Mouse (Mus musculus): Measurements from ENCODE around the gene March6. TPM values are rescaled to one million over a fixed set of nuclear protein-coding genes. Genes with fewer than 3 reads are reported as not detected.

March6 gene
- total and polyA plus RNA-seq, 3 experiments = 32.3 to 121 (median 101) TPM

- peaks cover 16% of the 10 kb centered on the region for H3K36me3 ChIP-seq (ENCODE audit: control insufficient read depth, insufficient read depth, low read length)
- intact Hi-C loops (cut with DNase I) = loop anchor here (5.0 kb wide), 1 partner anchor 47 kb away; no protein-coding TSS in a partner anchor
- H3K27me3 ChIP-seq (ENCODE audit: control insufficient read depth, insufficient read depth, low read length) = no peaks in the 10 kb centered on the region
- no peak for DNase-seq
- no peak overlapping the region for H3K27ac ChIP-seq
- peaks cover 10% of the 10 kb centered on the region for H3K4me1 ChIP-seq (ENCODE audit: control insufficient read depth, insufficient read depth, low read length)
- H3K79me2 ChIP-seq (replicated peaks; ENCODE audit: control insufficient read depth, insufficient read depth, low read length) = peaks cover 7% of the 10 kb centered on the region
- WGBS = 26% methylated on average over 6 of the region's 6 CpGs
- peak overlapping the region; percentile 85; the same call in 1 of the 2 replicates for H3K4me3 ChIP-seq
- no peak overlapping the region; the same call in 1 of the 2 replicates for H3K9ac ChIP-seq (ENCODE audit: low read depth, low read length)
- TF ChIP-seq POLR2A (IDR thresholded peaks at IDR 0.05; ENCODE audit: insufficient read depth, low read depth, low read length) = no peak
- no peak for TF ChIP-seq EP300 (IDR thresholded peaks at IDR 0.05; ENCODE audit: insufficient read depth, low read depth, low read length)
- no peak for TF ChIP-seq CTCF (IDR thresholded peaks at IDR 0.05)
Observed at GRCm38 (mm10) chr15:31529103-31529502, 1.8 kb downstream of the March6 start.

- no peak overlapping the region for H3K4me3 ChIP-seq
Observed at GRCm38 (mm10) chr15:31528477-31528876, 2.4 kb downstream of the March6 start.

GRCm38 (mm10) chr15:31526463-31526862 lies 4.4 kb downstream of the March6 start:
- H3K4me1 ChIP-seq (ENCODE audit: control insufficient read depth, insufficient read depth, low read length) = peaks cover 14% of the 10 kb centered on the region
- no peak overlapping the region for H3K27ac ChIP-seq
- no peaks in the 10 kb centered on the region for H3K27me3 ChIP-seq (ENCODE audit: control insufficient read depth, insufficient read depth, low read length)
- intact Hi-C loops (cut with DNase I) = loop anchor here (5.0 kb wide), 1 partner anchor 44 kb away; no protein-coding TSS in a partner anchor
- H3K36me3 ChIP-seq (ENCODE audit: control insufficient read depth, insufficient read depth, low read length) = peaks cover 27% of the 10 kb centered on the region
- no peak for TF ChIP-seq CTCF (IDR thresholded peaks at IDR 0.05)
- TF ChIP-seq POLR2A (IDR thresholded peaks at IDR 0.05; ENCODE audit: insufficient read depth, low read depth, low read length) = no peak
- TF ChIP-seq EP300 (IDR thresholded peaks at IDR 0.05; ENCODE audit: insufficient read depth, low read depth, low read length) = no peak
- no peak overlapping the region for H3K9ac ChIP-seq (ENCODE audit: low read depth, low read length)
- DNase-seq = no peak
- peaks cover 8% of the 10 kb centered on the region for H3K79me2 ChIP-seq (replicated peaks; ENCODE audit: control insufficient read depth, insufficient read depth, low read length)
- WGBS = 77% methylated on average over 1 of the region's 1 CpGs
- no peak overlapping the region for H3K4me3 ChIP-seq

More at GRCm38 (mm10) chr15:31528477-31528876, 2.4 kb downstream of the March6 start:
- DNase-seq = no peak
- H3K27me3 ChIP-seq (ENCODE audit: control insufficient read depth, insufficient read depth, low read length) = no peaks in the 10 kb centered on the region
- H3K36me3 ChIP-seq (ENCODE audit: control insufficient read depth, insufficient read depth, low read length) = peaks cover 19% of the 10 kb centered on the region
- H3K9ac ChIP-seq (ENCODE audit: low read depth, low read length) = no peak overlapping the region
- H3K4me1 ChIP-seq (ENCODE audit: control insufficient read depth, insufficient read depth, low read length) = peaks cover 12% of the 10 kb centered on the region
- H3K27ac ChIP-seq = no peak overlapping the region
- no peak for TF ChIP-seq EP300 (IDR thresholded peaks at IDR 0.05; ENCODE audit: insufficient read depth, low read depth, low read length)
- no peak for TF ChIP-seq POLR2A (IDR thresholded peaks at IDR 0.05; ENCODE audit: insufficient read depth, low read depth, low read length)
- TF ChIP-seq CTCF (IDR thresholded peaks at IDR 0.05) = no peak
- intact Hi-C loops (cut with DNase I) = loop anchor here (5.0 kb wide), 1 partner anchor 46 kb away; no protein-coding TSS in a partner anchor
- H3K79me2 ChIP-seq (replicated peaks; ENCODE audit: control insufficient read depth, insufficient read depth, low read length) = peaks cover 7% of the 10 kb centered on the region
- 64% methylated on average over 4 of the region's 4 CpGs for WGBS

- peaks cover 11% of the 10 kb centered on the region for H3K36me3 ChIP-seq (ENCODE audit: control insufficient read depth, insufficient read depth, low read length)
- no peak for TF ChIP-seq POLR2A (IDR thresholded peaks at IDR 0.05; ENCODE audit: insufficient read depth, low read depth, low read length)
- TF ChIP-seq CTCF (IDR thresholded peaks at IDR 0.05) = no peak
- no peak for TF ChIP-seq EP300 (IDR thresholded peaks at IDR 0.05; ENCODE audit: insufficient read depth, low read depth, low read length)
- H3K79me2 ChIP-seq (replicated peaks; ENCODE audit: control insufficient read depth, insufficient read depth, low read length) = peaks cover 4% of the 10 kb centered on the region; the same call in 1 of the 2 replicates
- intact Hi-C loops (cut with DNase I) = no loop called here
- no peaks in the 10 kb centered on the region for H3K27me3 ChIP-seq (ENCODE audit: control insufficient read depth, insufficient read depth, low read length)
- H3K9ac ChIP-seq (ENCODE audit: low read depth, low read length) = no peak overlapping the region
- H3K27ac ChIP-seq = no peak overlapping the region
- peaks cover 8% of the 10 kb centered on the region for H3K4me1 ChIP-seq (ENCODE audit: control insufficient read depth, insufficient read depth, low read length)
- WGBS = 70% methylated on average over 5 of the region's 5 CpGs
- DNase-seq = no peak
- H3K4me3 ChIP-seq = no peak overlapping the region
Observed at GRCm38 (mm10) chr15:31519000-31519399, 11.9 kb downstream of the March6 start.

GRCm38 (mm10) chr15:31518371-31518770 lies 12.5 kb downstream of the March6 start:
- H3K79me2 ChIP-seq (replicated peaks; ENCODE audit: control insufficient read depth, insufficient read depth, low read length) = peaks cover 4% of the 10 kb centered on the region; the same call in 1 of the 2 replicates
- peaks cover 6% of the 10 kb centered on the region for H3K4me1 ChIP-seq (ENCODE audit: control insufficient read depth, insufficient read depth, low read length)
- intact Hi-C loops (cut with DNase I) = no loop called here
- peaks cover 8% of the 10 kb centered on the region for H3K36me3 ChIP-seq (ENCODE audit: control insufficient read depth, insufficient read depth, low read length)
- H3K4me3 ChIP-seq = no peak overlapping the region
- no peaks in the 10 kb centered on the region for H3K27me3 ChIP-seq (ENCODE audit: control insufficient read depth, insufficient read depth, low read length)
- no peak overlapping the region for H3K9ac ChIP-seq (ENCODE audit: low read depth, low read length)
- no peak for DNase-seq
- 53% methylated on average over 2 of the region's 2 CpGs for WGBS
- TF ChIP-seq POLR2A (IDR thresholded peaks at IDR 0.05; ENCODE audit: insufficient read depth, low read depth, low read length) = no peak
- no peak for TF ChIP-seq CTCF (IDR thresholded peaks at IDR 0.05)
- no peak overlapping the region for H3K27ac ChIP-seq

- TF ChIP-seq CTCF (IDR thresholded peaks at IDR 0.05) = peak; percentile 64
- no peak for TF ChIP-seq EP300 (IDR thresholded peaks at IDR 0.05; ENCODE audit: insufficient read depth, low read depth, low read length)
- TF ChIP-seq POLR2A (IDR thresholded peaks at IDR 0.05; ENCODE audit: insufficient read depth, low read depth, low read length) = no peak
- Histone ChIP-seq H3K4me3 (no peak overlapping the region), H3K9ac (ENCODE audit: low read depth, low read length) (no peak overlapping the region), H3K36me3 (ENCODE audit: control insufficient read depth, insufficient read depth, low read length) (peaks cover 2% of the 10 kb centered on the region; the same call in 1 of the 2 replicates), H3K79me2 (replicated peaks; ENCODE audit: control insufficient read depth, insufficient read depth, low read length) (peaks cover 4% of the 10 kb centered on the region; the same call in 1 of the 2 replicates), H3K4me1 (ENCODE audit: control insufficient read depth, insufficient read depth, low read length) (peaks cover 6% of the 10 kb centered on the region), H3K27me3 (ENCODE audit: control insufficient read depth, insufficient read depth, low read length) (no peaks in the 10 kb centered on the region), H3K27ac (no peak overlapping the region)
- 55% methylated on average over 1 of the region's 1 CpGs for WGBS
- intact Hi-C loops (cut with DNase I) = loop anchor here (2.0 kb wide), 1 partner anchor 70 kb away; no protein-coding TSS in a partner anchor
- DNase-seq = no peak
Observed at GRCm38 (mm10) chr15:31517186-31517585, 13.7 kb downstream of the March6 start.

All from heart, adult 2 months (tissue).